Mouse (Mus musculus) thymus, adult 2 months (tissue): ENCODE measurements around the gene Thbs3.

Experiments
- CTCF ChIP-seq: fragments of 200-500 bp; IDR thresholded peaks from 2 replicates; pipeline ENCODE4 v1.5.1; 2012; ENCODE audit warnings: mild to moderate bottlenecking, control low read depth, low read length, moderate library complexity, borderline replicate concordance; ENCODE audit not compliant: control insufficient read depth, poor library complexity, insufficient read depth; ENCODE audit errors: extremely low read depth
- POLR2A ChIP-seq: fragments of 200-500 bp; IDR thresholded peaks from 2 replicates; pipeline ENCODE4 v1.6.1; 2012; ENCODE audit warnings: mild to moderate bottlenecking, low read length, control low read depth, moderate library complexity; ENCODE audit not compliant: control insufficient read depth, poor library complexity, insufficient read depth; ENCODE audit errors: extremely low read depth

DNA sequence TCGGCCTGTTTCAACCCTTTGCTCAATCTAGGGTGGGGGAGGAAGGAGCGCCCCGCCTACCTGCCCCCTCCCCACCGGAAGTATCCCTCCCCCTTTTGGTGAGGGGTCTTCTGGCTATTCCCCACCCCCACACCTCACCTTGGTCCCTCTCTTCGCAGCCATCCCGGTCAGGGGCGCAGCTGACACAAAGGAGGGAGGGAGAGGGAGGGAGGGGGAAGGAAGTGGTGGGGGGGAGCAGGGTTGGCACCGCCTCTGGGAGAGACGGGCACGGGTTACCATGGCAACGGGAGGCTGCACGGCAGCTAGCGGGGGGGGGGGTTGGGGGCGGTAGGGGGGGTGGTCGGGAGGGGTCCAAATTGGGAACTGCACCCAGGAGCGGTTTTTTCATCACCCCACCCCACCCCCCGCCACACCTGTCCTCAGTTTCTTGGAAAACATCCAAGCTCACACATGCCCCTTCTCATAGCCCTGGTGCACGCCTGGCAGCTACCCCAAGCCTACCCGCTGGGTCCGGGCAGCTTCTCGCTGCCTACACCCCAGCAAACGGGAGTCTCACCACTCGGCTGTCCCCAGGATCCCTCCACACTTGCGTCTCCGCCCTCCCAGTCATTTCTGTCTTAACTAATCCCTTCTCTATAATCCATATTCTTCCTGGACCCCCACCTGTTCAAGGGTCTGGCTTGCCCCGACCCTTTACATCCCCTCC, 30.2 kb downstream of the Thbs3 start:
- TF ChIP-seq POLR2A (no peak), CTCF (no peak)
